Mouse (Mus musculus) neutrophil, adult 5-6 weeks (primary cell): ENCODE measurements at regions not wholly inside any gene's neighbourhood (a gene's known extent, or its start where the extent isn't known, plus 50 kb on each side); places are given as distances from the start of the nearest gene placed in this dataset.
"Not testable (repeated sequence)": the region's sequence is repeated elsewhere in the genome, so short reads cannot be mapped to it uniquely, and the experiment has no call there.

Source experiments
- ATAC-seq: fragments of 151-379, 151-347 bp; 2 replicates; pipeline ENCODE4 v1.8.0; 2017; ENCODE audit warnings: mild to moderate bottlenecking, moderate TSS enrichment; ENCODE audit not compliant: insufficient number of reproducible peaks, poor library complexity, low FRiP score, severe bottlenecking; ENCODE audit errors: extremely low read depth

DNA sequence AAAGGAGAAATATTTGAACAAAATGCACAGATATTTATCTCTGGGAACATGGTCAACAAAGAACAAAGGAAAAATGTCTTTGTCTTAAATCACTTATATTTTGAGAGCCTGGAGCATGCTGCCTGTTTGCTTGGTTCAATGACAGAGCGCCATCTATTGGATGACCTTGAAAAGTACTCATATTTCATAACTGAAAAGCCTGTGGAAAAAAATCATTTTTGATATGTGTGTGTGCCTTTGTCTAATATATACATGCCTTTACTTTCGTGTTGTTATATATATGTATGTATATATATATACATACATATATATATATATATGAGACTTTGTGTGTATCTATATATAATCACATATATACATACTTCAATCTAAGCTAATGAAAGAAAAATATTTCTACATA, 356.1 kb downstream of the Gm8797 start:
- no peak for ATAC-seq

DNA sequence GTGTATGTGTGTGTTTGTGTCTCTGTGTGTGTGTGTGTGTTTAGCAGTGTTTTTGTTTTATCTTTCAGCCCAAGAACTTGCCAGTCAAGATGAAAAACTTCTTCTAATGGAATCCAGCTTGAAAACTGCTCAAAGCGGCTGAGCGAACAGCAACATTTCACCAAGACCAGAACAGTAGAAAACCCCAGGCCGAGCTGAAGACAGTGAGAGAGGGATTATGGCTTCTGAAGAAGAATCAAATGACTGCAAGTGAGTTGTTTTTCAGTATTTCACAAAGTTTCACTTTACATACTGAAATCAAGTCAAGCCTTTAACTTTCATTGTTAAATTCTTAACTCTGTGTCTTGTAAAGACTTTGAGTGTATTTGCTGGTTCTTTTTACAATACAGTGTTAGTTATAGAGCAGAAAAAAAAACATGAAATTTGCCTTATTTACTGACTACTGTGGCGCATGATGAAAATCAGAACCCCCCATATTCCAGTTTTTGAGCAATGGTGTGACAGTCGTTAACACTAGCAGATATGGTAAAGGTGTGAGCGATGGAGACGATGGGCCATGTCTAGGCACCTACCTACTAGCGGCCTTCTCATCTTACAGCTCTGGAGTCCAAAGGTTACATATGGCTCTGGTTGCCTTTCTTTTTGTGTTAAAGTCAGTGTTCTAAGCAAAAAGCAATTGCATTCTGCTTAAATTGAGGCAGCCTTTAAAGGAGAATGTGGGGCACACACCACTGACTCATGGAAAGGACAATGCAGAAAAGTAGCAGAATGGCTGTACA, 357.0 kb downstream of the Gm8797 start:
- no peak for ATAC-seq

DNA sequence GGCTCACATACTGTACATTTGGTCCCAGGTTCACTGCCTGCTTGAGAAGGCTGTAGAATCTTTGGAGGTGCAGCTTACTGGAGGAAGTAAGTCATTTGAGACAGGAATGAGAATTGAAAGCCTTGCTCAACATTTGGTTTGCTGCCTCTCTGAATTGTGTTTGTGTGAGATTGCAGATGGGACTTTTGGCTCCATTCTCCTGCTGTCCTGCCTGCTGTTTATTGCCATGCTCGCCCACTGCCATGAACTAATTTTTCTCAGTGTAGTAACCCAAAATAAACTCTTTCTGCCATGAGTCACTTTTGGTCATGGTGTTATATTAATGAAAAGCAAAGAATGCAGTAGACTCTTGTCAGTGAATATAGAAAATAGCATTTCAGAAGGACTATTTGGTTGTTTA, 368.1 kb downstream of the Gm8797 start:
- no peak for ATAC-seq

DNA sequence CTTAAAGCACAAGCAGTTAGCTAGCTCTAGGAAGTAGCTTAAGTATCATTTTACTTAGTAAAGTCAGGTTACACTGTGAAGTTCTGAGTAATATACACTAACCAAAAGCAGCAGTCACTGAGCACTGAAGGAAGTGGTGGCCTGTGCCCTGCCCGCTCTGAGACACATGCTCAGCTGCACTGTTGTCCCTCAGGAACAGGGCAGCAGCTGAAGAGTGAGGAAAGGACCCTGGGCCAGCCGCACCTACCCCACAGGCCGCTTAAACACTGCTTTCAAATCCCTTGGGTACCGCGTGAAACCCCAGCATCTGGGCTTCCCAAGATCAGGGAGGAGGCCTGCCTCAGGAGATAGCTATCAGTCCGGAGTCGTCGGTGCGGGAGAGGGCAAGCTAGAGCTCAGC, 385.1 kb downstream of the Gm8797 start:
- not testable (repeated sequence) for ATAC-seq

DNA sequence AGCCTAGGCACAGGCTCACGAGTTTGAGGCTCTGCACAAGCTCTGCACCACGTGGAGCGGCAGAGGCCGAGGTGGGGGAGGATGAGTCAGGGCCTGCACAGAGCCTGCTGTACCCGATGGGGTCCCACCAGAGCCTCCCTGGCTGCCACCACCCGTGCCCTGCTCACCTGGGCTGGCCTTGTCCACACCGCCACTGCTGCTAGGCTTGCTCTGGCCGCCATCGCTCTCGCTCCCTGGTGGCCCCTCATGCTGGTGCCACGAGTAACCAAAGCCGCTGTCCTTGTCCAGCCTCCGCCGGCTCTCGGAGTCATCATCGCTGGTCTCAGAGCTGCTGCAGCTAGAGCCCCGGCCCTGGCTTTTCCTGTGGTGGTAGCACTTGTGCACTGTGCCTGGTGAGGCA, 386.8 kb downstream of the Gm8797 start:
- ATAC-seq = no peak

DNA sequence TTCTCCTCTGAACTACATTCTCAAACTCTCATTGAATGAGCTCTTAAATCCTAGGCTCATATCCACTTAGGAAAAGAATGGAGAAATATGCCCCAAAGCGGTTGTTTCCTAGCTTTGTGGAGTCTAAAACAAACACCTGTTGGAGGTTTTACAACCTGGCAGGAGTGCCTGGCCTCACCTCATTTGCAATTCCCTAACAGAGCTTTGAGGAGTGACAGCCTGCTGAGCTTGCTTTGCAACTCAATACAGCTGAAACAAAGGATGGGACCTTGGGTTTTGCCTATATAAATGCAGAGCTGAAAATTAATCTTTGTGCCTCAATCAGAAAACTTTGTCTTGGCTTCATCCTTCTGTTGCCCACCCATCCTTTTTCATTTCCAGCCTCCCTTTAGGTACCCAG, 423.2 kb downstream of the Gm8797 start:
- ATAC-seq = no peak

DNA sequence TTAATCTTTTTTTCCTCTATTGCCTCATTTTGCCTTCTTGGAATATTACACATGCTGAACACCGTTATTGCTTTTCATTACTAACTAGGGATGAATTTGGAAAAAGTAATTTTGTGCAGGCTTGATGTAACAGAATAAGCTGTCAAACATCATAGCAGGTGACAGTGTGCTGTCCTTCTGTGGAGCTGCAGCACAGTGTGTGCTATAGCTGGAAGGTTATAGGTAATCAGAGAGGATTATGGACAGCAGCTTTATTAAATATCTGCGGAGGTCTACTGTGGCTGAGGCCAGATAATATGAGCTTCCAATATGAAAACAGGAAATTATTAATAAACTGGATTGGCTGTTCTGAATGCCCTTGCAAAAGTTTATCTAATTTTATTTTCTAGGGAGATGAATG, 431.9 kb downstream of the Gm8797 start:
- ATAC-seq = no peak

DNA sequence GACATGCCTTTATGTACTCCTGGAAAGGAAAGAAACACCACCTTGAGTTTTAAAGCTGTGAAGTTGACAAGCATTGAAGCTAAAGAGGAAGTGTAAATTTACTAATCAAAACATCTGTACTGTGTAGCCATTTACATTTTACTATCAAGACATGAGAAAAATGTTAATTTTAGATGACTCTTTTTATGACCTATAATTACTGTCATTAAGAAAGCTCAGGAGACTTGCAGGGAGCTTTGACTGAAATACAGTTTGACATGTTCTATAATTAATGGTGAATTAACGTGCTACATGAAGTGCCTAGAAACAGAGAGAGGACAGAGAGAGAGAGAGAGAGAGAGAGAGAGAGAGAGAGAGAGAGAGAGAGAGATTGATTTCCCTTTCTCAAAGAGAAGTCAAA, 432.8 kb downstream of the Gm8797 start:
- ATAC-seq = no peak

DNA sequence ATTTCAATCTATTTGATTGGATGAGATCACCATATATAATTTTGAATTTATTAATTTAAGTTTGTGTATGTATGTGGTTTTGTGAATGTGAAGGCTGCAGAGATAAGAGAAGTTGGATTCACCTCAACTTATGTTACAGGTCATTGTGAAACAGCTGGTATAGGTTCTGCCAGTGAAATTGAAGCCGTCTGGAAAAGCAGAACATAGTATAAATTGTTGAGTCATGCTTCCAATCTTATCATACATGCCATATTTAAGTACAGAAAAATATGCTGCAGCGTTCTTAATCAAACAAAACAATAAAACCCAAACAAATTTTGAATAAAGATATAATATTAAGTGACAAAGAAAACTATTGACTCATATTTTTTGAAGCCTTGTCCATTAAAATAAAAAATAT, 415.6 kb downstream of the 1700008P02Rik start:
- ATAC-seq = no peak

DNA sequence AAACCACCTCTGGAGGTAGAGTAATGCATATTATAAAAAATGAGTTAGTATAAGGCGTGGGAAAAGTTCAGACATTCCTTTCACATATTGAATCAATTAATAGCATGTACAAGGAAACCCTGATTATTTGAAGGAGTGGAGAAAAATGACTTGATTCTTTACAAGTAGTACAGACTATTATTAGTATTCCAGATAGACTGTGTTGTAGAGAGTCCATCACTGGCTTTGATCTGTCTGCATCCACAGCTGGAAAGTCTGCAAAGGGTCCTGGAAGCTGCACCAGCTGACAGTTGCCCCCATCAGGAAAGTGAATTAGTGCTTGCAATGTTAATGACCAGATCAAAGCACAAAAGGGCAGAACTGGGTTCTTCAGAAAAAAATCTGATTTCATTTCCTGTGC, 391.6 kb downstream of the 1700008P02Rik start:
- ATAC-seq = no peak
